Mouse (Mus musculus): ENCODE measurements at regions not wholly inside any gene's neighbourhood (a gene's known extent, or its start where the extent isn't known, plus 50 kb on each side); places are given as distances from the start of the nearest gene placed in this dataset.
"Not testable (repeated sequence)": the region's sequence is repeated elsewhere in the genome, so short reads cannot be mapped to it uniquely, and the experiment has no call there.

GRCm38 (mm10) chr17:4875086-4876046 lies 118.8 kb upstream of the Arid1b start:
- no peak for ATAC-seq (ENCODE audit: borderline replicate concordance, extremely low read depth, low FRiP score, low TSS enrichment)
- H3K4me2 ChIP-seq: no peak overlapping the region
- H3K9me3 ChIP-seq: no peaks in the 10 kb centered on the region
- no peak overlapping the region for H3K9ac ChIP-seq
- H3K4me1 ChIP-seq: no peaks in the 10 kb centered on the region
- WGBS: 69% methylated on average over 10 of the region's 10 CpGs
- no peaks in the 10 kb centered on the region for H3K36me3 ChIP-seq
- no peak overlapping the region for H3K27ac ChIP-seq
- H3K27me3 ChIP-seq: no peaks in the 10 kb centered on the region
- H3K4me3 ChIP-seq: no peak overlapping the region

- H3K36me3 ChIP-seq: no peaks in the 10 kb centered on the region
- H3K27ac ChIP-seq: no peak overlapping the region
- WGBS: 87% methylated on average over 4 of the region's 4 CpGs
- no peak overlapping the region for H3K4me3 ChIP-seq
- no peaks in the 10 kb centered on the region for H3K4me1 ChIP-seq
- no peak for ATAC-seq (ENCODE audit: borderline replicate concordance, extremely low read depth, low FRiP score, low TSS enrichment)
- no peak overlapping the region for H3K9ac ChIP-seq
- H3K4me2 ChIP-seq: no peak overlapping the region
- H3K27me3 ChIP-seq: no peaks in the 10 kb centered on the region
- no peaks in the 10 kb centered on the region for H3K9me3 ChIP-seq
Measured at GRCm38 (mm10) chr17:4876431-4876830, 117.7 kb upstream of the Arid1b start.

- Histone ChIP-seq H3K9ac (no peak overlapping the region), H3K4me1 (no peaks in the 10 kb centered on the region), H3K36me3 (no peaks in the 10 kb centered on the region), H3K4me3 (no peak overlapping the region), H3K9me3 (no peaks in the 10 kb centered on the region), H3K27me3 (no peaks in the 10 kb centered on the region), H3K27ac (no peak overlapping the region), H3K4me2 (no peak overlapping the region)
- WGBS: 81% methylated on average over 5 of the region's 5 CpGs
- no peak for ATAC-seq (ENCODE audit: borderline replicate concordance, extremely low read depth, low FRiP score, low TSS enrichment)
Measured at GRCm38 (mm10) chr17:4881473-4881872, 112.7 kb upstream of the Arid1b start.

- Histone ChIP-seq H3K4me3 (no peak overlapping the region), H3K9ac (no peak overlapping the region), H3K27me3 (no peaks in the 10 kb centered on the region), H3K4me1 (no peaks in the 10 kb centered on the region), H3K36me3 (no peaks in the 10 kb centered on the region), H3K9me3 (no peaks in the 10 kb centered on the region), H3K27ac (no peak overlapping the region), H3K4me2 (no peak overlapping the region)
- WGBS: 90% methylated on average over 2 of the region's 2 CpGs
- no peak for ATAC-seq (ENCODE audit: borderline replicate concordance, extremely low read depth, low FRiP score, low TSS enrichment)
Measured at GRCm38 (mm10) chr17:4884083-4884482, 110.0 kb upstream of the Arid1b start.

- Histone ChIP-seq H3K9me3 (no peaks in the 10 kb centered on the region), H3K4me3 (no peak overlapping the region), H3K36me3 (no peaks in the 10 kb centered on the region), H3K27ac (no peak overlapping the region), H3K27me3 (no peaks in the 10 kb centered on the region), H3K9ac (no peak overlapping the region), H3K4me2 (no peak overlapping the region), H3K4me1 (no peaks in the 10 kb centered on the region)
- no peak for ATAC-seq (ENCODE audit: borderline replicate concordance, extremely low read depth, low FRiP score, low TSS enrichment)
- 74% methylated on average over 3 of the region's 3 CpGs for WGBS
Measured at GRCm38 (mm10) chr17:4884761-4885160, 109.4 kb upstream of the Arid1b start.

GRCm38 (mm10) chr17:4887331-4887730 lies 106.8 kb upstream of the Arid1b start:
- H3K27me3 ChIP-seq; H3K4me2 ChIP-seq; ATAC-seq (ENCODE audit: borderline replicate concordance, extremely low read depth, low FRiP score, low TSS enrichment); H3K4me1 ChIP-seq; H3K36me3 ChIP-seq; H3K9me3 ChIP-seq; H3K9ac ChIP-seq; H3K4me3 ChIP-seq; H3K27ac ChIP-seq: not testable (repeated sequence)
- WGBS: 82% methylated on average over 12 of the region's 12 CpGs

GRCm38 (mm10) chr17:4889577-4889976 lies 104.6 kb upstream of the Arid1b start:
- H3K9me3 ChIP-seq: no peaks in the 10 kb centered on the region
- ATAC-seq (ENCODE audit: borderline replicate concordance, extremely low read depth, low FRiP score, low TSS enrichment): no peak
- H3K9ac ChIP-seq: no peak overlapping the region
- no peaks in the 10 kb centered on the region for H3K36me3 ChIP-seq
- H3K27me3 ChIP-seq: no peaks in the 10 kb centered on the region
- H3K4me2 ChIP-seq: no peak overlapping the region
- H3K27ac ChIP-seq: no peak overlapping the region
- 73% methylated on average over 2 of the region's 2 CpGs for WGBS
- no peaks in the 10 kb centered on the region for H3K4me1 ChIP-seq
- no peak overlapping the region for H3K4me3 ChIP-seq

GRCm38 (mm10) chr17:4890131-4890530 lies 104.0 kb upstream of the Arid1b start:
- ATAC-seq (ENCODE audit: borderline replicate concordance, extremely low read depth, low FRiP score, low TSS enrichment): no peak

GRCm38 (mm10) chr17:4891576-4891975 lies 102.6 kb upstream of the Arid1b start:
- H3K4me2 ChIP-seq: no peak overlapping the region
- H3K36me3 ChIP-seq: no peaks in the 10 kb centered on the region
- no peak overlapping the region for H3K4me3 ChIP-seq
- H3K9me3 ChIP-seq: no peaks in the 10 kb centered on the region
- no peaks in the 10 kb centered on the region for H3K27me3 ChIP-seq
- 86% methylated on average over 8 of the region's 8 CpGs for WGBS
- H3K27ac ChIP-seq: no peak overlapping the region
- ATAC-seq (ENCODE audit: borderline replicate concordance, extremely low read depth, low FRiP score, low TSS enrichment): no peak
- no peaks in the 10 kb centered on the region for H3K4me1 ChIP-seq
- no peak overlapping the region for H3K9ac ChIP-seq

More at GRCm38 (mm10) chr17:4890131-4890530, 104.0 kb upstream of the Arid1b start:
- Histone ChIP-seq H3K27ac (no peak overlapping the region), H3K27me3 (no peaks in the 10 kb centered on the region), H3K36me3 (no peaks in the 10 kb centered on the region), H3K9me3 (no peaks in the 10 kb centered on the region), H3K4me2 (no peak overlapping the region), H3K4me1 (no peaks in the 10 kb centered on the region), H3K9ac (no peak overlapping the region), H3K4me3 (no peak overlapping the region)
- 81% methylated on average over 1 of the region's 1 CpGs for WGBS

GRCm38 (mm10) chr17:4894756-4895330 lies 99.3 kb upstream of the Arid1b start:
- not testable (repeated sequence) for H3K9ac ChIP-seq; ATAC-seq (ENCODE audit: borderline replicate concordance, extremely low read depth, low FRiP score, low TSS enrichment)

GRCm38 (mm10) chr17:4903129-4903528 lies 91.0 kb upstream of the Arid1b start:
- WGBS: 80% methylated on average over 3 of the region's 3 CpGs
- no peak for ATAC-seq (ENCODE audit: borderline replicate concordance, extremely low read depth, low FRiP score, low TSS enrichment)
- H3K4me3 ChIP-seq: no peak overlapping the region
- no peak overlapping the region for H3K4me2 ChIP-seq
- H3K36me3 ChIP-seq: no peaks in the 10 kb centered on the region
- no peak overlapping the region for H3K27ac ChIP-seq
- H3K9ac ChIP-seq: no peak overlapping the region
- no peaks in the 10 kb centered on the region for H3K9me3 ChIP-seq
- H3K4me1 ChIP-seq: no peaks in the 10 kb centered on the region
- no peaks in the 10 kb centered on the region for H3K27me3 ChIP-seq

More at GRCm38 (mm10) chr17:4894756-4895330, 99.3 kb upstream of the Arid1b start:
- WGBS: 86% methylated on average over 10 of the region's 10 CpGs
- H3K4me1 ChIP-seq, H3K27ac ChIP-seq, H3K27me3 ChIP-seq, H3K4me3 ChIP-seq, H3K36me3 ChIP-seq, H3K4me2 ChIP-seq, H3K9me3 ChIP-seq: not testable (repeated sequence)

GRCm38 (mm10) chr17:4906504-4906903 lies 87.6 kb upstream of the Arid1b start:
- peak overlapping the region; percentile 76; the same call in 1 of the 2 replicates for H3K4me2 ChIP-seq
- WGBS: 22% methylated on average over 3 of the region's 3 CpGs

More at GRCm38 (mm10) chr17:4906504-4906903, 87.6 kb upstream of the Arid1b start:
- H3K9ac ChIP-seq: no peak overlapping the region
- H3K9me3 ChIP-seq: no peaks in the 10 kb centered on the region
- no peaks in the 10 kb centered on the region for H3K36me3 ChIP-seq
- peak overlapping the region; percentile 99 for H3K27ac ChIP-seq
- H3K4me3 ChIP-seq: no peak overlapping the region
- H3K27me3 ChIP-seq: no peaks in the 10 kb centered on the region
- ATAC-seq (ENCODE audit: borderline replicate concordance, extremely low read depth, low FRiP score, low TSS enrichment): no peak
- no peaks in the 10 kb centered on the region for H3K4me1 ChIP-seq

Measured in lung, embryonic 15.5 days (tissue).